Mouse (Mus musculus) liver, postnatal 0 days (tissue): ENCODE data around the gene Ift20. TPM values are rescaled to one million over a fixed set of nuclear protein-coding genes. Genes with fewer than 3 reads are reported as not detected.

Experiments used
- ATAC-seq: fragments of 200-750 bp; cut with Nextera tagmentation; 2 replicates; pipeline ENCODE4 v1.8.0; 2017; ENCODE audit warnings: mild to moderate bottlenecking, moderate library complexity
- DNase-seq: peaks from one replicate; pipeline ENCODE4 v3.0.0-alpha.2; 2016
- H3K27ac ChIP-seq: fragments of 300-500 bp; sonication (generic); 2 replicates; pipeline ENCODE4 v1.5.1; 2014; ENCODE audit warnings: antibody characterized with exemption, moderate library complexity, mild to moderate bottlenecking, low read depth
- H3K27me3 ChIP-seq: fragments of 300-500 bp; sonication (generic); 2 replicates; pipeline ENCODE4 v1.6.1; 2014; ENCODE audit warnings: low read length, control low read depth, mixed read lengths; ENCODE audit not compliant: insufficient read depth
- H3K36me3 ChIP-seq: fragments of 300-500 bp; sonication (generic); replicated peaks from 2 replicates; pipeline ENCODE4 v1.6.1; 2014; ENCODE audit warnings: mild to moderate bottlenecking, control low read depth, low read length, moderate library complexity, mixed read lengths; ENCODE audit not compliant: insufficient read depth
- H3K4me1 ChIP-seq: fragments of 300-500 bp; sonication (generic); 2 replicates; pipeline ENCODE4 v1.6.1; 2014; ENCODE audit warnings: antibody characterized with exemption, mild to moderate bottlenecking, control low read depth; ENCODE audit not compliant: insufficient read depth
- H3K4me2 ChIP-seq: fragments of 300-500 bp; sonication (generic); 2 replicates; pipeline ENCODE4 v1.6.1; 2014; ENCODE audit warnings: low read depth, mild to moderate bottlenecking, low read length, moderate library complexity, mixed read lengths
- H3K4me3 ChIP-seq: fragments of 300-500 bp; sonication (generic); 2 replicates; pipeline ENCODE4 v1.5.1; 2014; ENCODE audit warnings: low read depth, low read length
- H3K9ac ChIP-seq: fragments of 300-500 bp; sonication (generic); replicated peaks from 2 replicates; pipeline ENCODE4 v1.6.1; 2014; ENCODE audit warnings: mild to moderate bottlenecking, moderate library complexity
- H3K9me3 ChIP-seq: fragments of 300-500 bp; sonication (generic); 2 replicates; pipeline ENCODE4 v1.6.1; 2016; ENCODE audit warnings: mild to moderate bottlenecking, control low read depth, low read length, mixed read lengths
- CTCF ChIP-seq: sonication (generic); IDR thresholded peaks from 2 replicates; pipeline ENCODE4 v1.5.1; 2016; ENCODE audit warnings: antibody characterized with exemption, low read depth
- EP300 ChIP-seq: IDR thresholded peaks from 2 replicates; pipeline ENCODE4 v1.6.1; 2016; ENCODE audit warnings: antibody characterized with exemption, low read depth, mild to moderate bottlenecking
- WGBS: fragments of 180-500 bp; shearing (Covaris S2); extraction: QIAGEN DNeasy Blood & Tissue Kit; methylation state at CpG from one replicate; pipeline ENCODE4 v1.1.7; 2014; ENCODE audit not compliant: insufficient replicate concordance; 5-methylcytosine and 5-hydroxymethylcytosine counted together
- polyA plus RNA-seq: library from polyadenylated mRNA; unstranded; fragments of >200 nt; fragmentation: Nextera tagmentation; extraction: Ambion mirVana; gene quantifications from 2 replicates; pipeline ENCODE4 v1.2.1, GENCODE M21; 2015

Ift20 gene
- polyA plus RNA-seq, result 82.3 and 85.1 TPM in 2 replicates

GRCm38 (mm10) chr11:78536080-78536689, at the start of gene Ift20, which contains the start of gene Tnfaip1:
TSS of gene Ift20 (plus strand) at chr11:78536361.
TSS of gene Tnfaip1 (minus strand) at chr11:78536332.
- Histone ChIP-seq H3K27me3 (no peaks in the 10 kb centered on the region), H3K9ac (peak within 1 kb of the TSS; percentile 93), H3K4me3 (peak within 1 kb of the TSS; percentile 80), H3K9me3 (no peaks in the 10 kb centered on the region), H3K4me1 (peaks cover 25% of the 10 kb centered on the region), H3K27ac (peak within 1 kb of the TSS; percentile 95), H3K4me2 (peak within 1 kb of the TSS; percentile 93), H3K36me3 (peaks cover 26% of the 10 kb centered on the region)
- peak; percentile 98 for DNase-seq
- peak; percentile 96 for ATAC-seq
- under 1% methylated on average over 52 of the region's 52 CpGs for WGBS
- TF ChIP-seq CTCF (no peak), EP300 (peak; percentile 74; the same call in 1 of the 2 replicates)

GRCm38 (mm10) chr11:78488168-78488567, 48.0 kb upstream of the Ift20 start:
- WGBS, result under 1% methylated on average over 8 of the region's 8 CpGs
- no peak overlapping the region for H3K4me2 ChIP-seq
- H3K9ac ChIP-seq, result no peak overlapping the region
- H3K9me3 ChIP-seq, result no peaks in the 10 kb centered on the region
- no peaks in the 10 kb centered on the region for H3K36me3 ChIP-seq
- peak; percentile 17; the same call in 1 of the 2 replicates for ATAC-seq
- TF ChIP-seq CTCF (peak; percentile 90), EP300 (no peak)
- no peaks in the 10 kb centered on the region for H3K4me1 ChIP-seq
- no peak overlapping the region for H3K4me3 ChIP-seq
- peak; percentile 81 for DNase-seq
- peaks cover 52% of the 10 kb centered on the region for H3K27me3 ChIP-seq
- no peak overlapping the region for H3K27ac ChIP-seq

- no peaks in the 10 kb centered on the region for H3K4me1 ChIP-seq
- H3K4me2 ChIP-seq, result peak overlapping the region; percentile 48
- H3K27me3 ChIP-seq, result peaks cover 60% of the 10 kb centered on the region
- no peaks in the 10 kb centered on the region for H3K9me3 ChIP-seq
- peak overlapping the region; percentile 24; the same call in 1 of the 2 replicates for H3K4me3 ChIP-seq
- ATAC-seq, result peak; percentile 33; the same call in 1 of the 2 replicates
- TF ChIP-seq EP300 (no peak), CTCF (peak; percentile 43)
- peak; percentile 36 for DNase-seq
- 10% methylated on average over 41 of the region's 48 CpGs for WGBS
- H3K9ac ChIP-seq, result no peak overlapping the region
- H3K27ac ChIP-seq, result no peak overlapping the region
- H3K36me3 ChIP-seq, result no peaks in the 10 kb centered on the region
Measured at GRCm38 (mm10) chr11:78490781-78491241, 45.4 kb upstream of the Ift20 start.

GRCm38 (mm10) chr11:78495904-78496303, 40.3 kb upstream of the Ift20 start:
- 2% methylated on average over 6 of the region's 6 CpGs for WGBS
- ATAC-seq (no peak), DNase-seq (peak; percentile 55)
- H3K4me2 ChIP-seq, result no peak overlapping the region
- no peaks in the 10 kb centered on the region for H3K36me3 ChIP-seq
- H3K27ac ChIP-seq, result no peak overlapping the region
- TF ChIP-seq EP300 (no peak), CTCF (no peak)
- peaks cover 17% of the 10 kb centered on the region for H3K4me1 ChIP-seq
- H3K4me3 ChIP-seq, result no peak overlapping the region
- peaks cover 38% of the 10 kb centered on the region for H3K27me3 ChIP-seq
- no peak overlapping the region for H3K9ac ChIP-seq
- H3K9me3 ChIP-seq, result no peaks in the 10 kb centered on the region

GRCm38 (mm10) chr11:78497071-78497541, 39.1 kb upstream of the Ift20 start:
- Histone ChIP-seq H3K9ac (no peak overlapping the region), H3K4me3 (peak overlapping the region; percentile 51), H3K27ac (no peak overlapping the region), H3K36me3 (no peaks in the 10 kb centered on the region), H3K4me2 (peak overlapping the region; percentile 78), H3K9me3 (no peaks in the 10 kb centered on the region), H3K4me1 (peaks cover 18% of the 10 kb centered on the region), H3K27me3 (peaks cover 28% of the 10 kb centered on the region)
- no peak for ATAC-seq
- peak; percentile 31 for DNase-seq
- TF ChIP-seq CTCF, result no peak
- no peak for TF ChIP-seq EP300
- 1% methylated on average over 44 of the region's 44 CpGs for WGBS

- Histone ChIP-seq H3K4me1 (peaks cover 20% of the 10 kb centered on the region), H3K9ac (peak within 1 kb of the TSS; percentile 26; the same call in 1 of the 2 replicates), H3K27ac (peak within 1 kb of the TSS; percentile 86), H3K36me3 (no peaks in the 10 kb centered on the region), H3K27me3 (peaks cover 28% of the 10 kb centered on the region), H3K4me2 (peak within 1 kb of the TSS; percentile 78), H3K4me3 (peak within 1 kb of the TSS; percentile 53), H3K9me3 (no peaks in the 10 kb centered on the region)
- ATAC-seq (peak; percentile 76), DNase-seq (peak; percentile 96)
- 3% methylated on average over 36 of the region's 36 CpGs for WGBS
- TF ChIP-seq CTCF (no peak), EP300 (no peak)
Measured at GRCm38 (mm10) chr11:78497544-78498522, 38.3 kb upstream of the Ift20 start, which contains the start of gene Sarm1. TSS of gene Sarm1 (minus strand) at chr11:78497754.
